Mouse (Mus musculus): Measurements from ENCODE around the gene Slc25a26. TPM values are rescaled to one million over a fixed set of nuclear protein-coding genes. Genes with fewer than 3 reads are reported as not detected.
A peak's percentile ranks its signal among the peaks of the same experiment; 100 is the strongest.

The Slc25a26 gene
- polyA plus RNA-seq, 1 experiment from 2014 or later, result 12.5 TPM

- no peak overlapping the region for H3K27ac ChIP-seq
- H3K9ac ChIP-seq (ENCODE audit: low read depth, low read length), result no peak overlapping the region
- no peaks in the 10 kb centered on the region; the same call in 1 of the 2 replicates for H3K36me3 ChIP-seq (ENCODE audit: insufficient read depth, low read length)
- no peak overlapping the region for H3K4me3 ChIP-seq (replicated peaks; ENCODE audit: low read depth, low read length)
- H3K4me2 ChIP-seq (ENCODE audit: low read length), result no peak overlapping the region
- WGBS, result 44% methylated on average over 4 of the region's 4 CpGs
- ATAC-seq (replicated peaks; ENCODE audit: low FRiP score, low read depth) (no peak), DNase-seq (ENCODE audit: low spot score) (no peak)
- peaks cover 26% of the 10 kb centered on the region for H3K4me1 ChIP-seq (replicated peaks; ENCODE audit: insufficient read depth, low read length)
- no peaks in the 10 kb centered on the region for H3K9me3 ChIP-seq (replicated peaks; ENCODE audit: low read length)
- H3K27me3 ChIP-seq (ENCODE audit: insufficient read depth, low read length), result no peaks in the 10 kb centered on the region
- no peak for TF ChIP-seq CTCF (IDR thresholded peaks at IDR 0.05; ENCODE audit: low read depth)
Measured at GRCm38 (mm10) chr6:94645723-94646122, 145.6 kb downstream of the Slc25a26 start.

- Histone ChIP-seq H3K27me3 (ENCODE audit: insufficient read depth, low read length) (no peaks in the 10 kb centered on the region), H3K9me3 (replicated peaks; ENCODE audit: low read length) (no peaks in the 10 kb centered on the region), H3K4me3 (replicated peaks; ENCODE audit: low read depth, low read length) (no peak overlapping the region), H3K36me3 (ENCODE audit: insufficient read depth, low read length) (no peaks in the 10 kb centered on the region; the same call in 1 of the 2 replicates), H3K4me2 (ENCODE audit: low read length) (no peak overlapping the region), H3K9ac (ENCODE audit: low read depth, low read length) (no peak overlapping the region), H3K27ac (no peak overlapping the region), H3K4me1 (replicated peaks; ENCODE audit: insufficient read depth, low read length) (peaks cover 26% of the 10 kb centered on the region)
- DNase-seq (ENCODE audit: low spot score) (no peak), ATAC-seq (replicated peaks; ENCODE audit: low FRiP score, low read depth) (no peak)
- TF ChIP-seq CTCF (IDR thresholded peaks at IDR 0.05; ENCODE audit: low read depth), result no peak
- 64% methylated on average over 6 of the region's 6 CpGs for WGBS
Measured at GRCm38 (mm10) chr6:94646274-94646863, 146.2 kb downstream of the Slc25a26 start.

- H3K4me3 ChIP-seq (replicated peaks; ENCODE audit: low read depth, low read length), result no peak overlapping the region
- H3K9ac ChIP-seq (ENCODE audit: low read depth, low read length), result no peak overlapping the region
- ATAC-seq (replicated peaks; ENCODE audit: low FRiP score, low read depth) (no peak), DNase-seq (ENCODE audit: low spot score) (no peak)
- no peaks in the 10 kb centered on the region for H3K9me3 ChIP-seq (replicated peaks; ENCODE audit: low read length)
- WGBS, result 78% methylated on average over 6 of the region's 6 CpGs
- H3K36me3 ChIP-seq (ENCODE audit: insufficient read depth, low read length), result no peaks in the 10 kb centered on the region; the same call in 1 of the 2 replicates
- peaks cover 26% of the 10 kb centered on the region for H3K4me1 ChIP-seq (replicated peaks; ENCODE audit: insufficient read depth, low read length)
- no peak for TF ChIP-seq CTCF (IDR thresholded peaks at IDR 0.05; ENCODE audit: low read depth)
- no peaks in the 10 kb centered on the region for H3K27me3 ChIP-seq (ENCODE audit: insufficient read depth, low read length)
- no peak overlapping the region for H3K27ac ChIP-seq
- no peak overlapping the region for H3K4me2 ChIP-seq (ENCODE audit: low read length)
Measured at GRCm38 (mm10) chr6:94646902-94647301, 146.8 kb downstream of the Slc25a26 start.

GRCm38 (mm10) chr6:94647574-94648430 is 147.7 kb downstream of the Slc25a26 start:
- peak; percentile 77 for DNase-seq (ENCODE audit: low spot score)
- Histone ChIP-seq H3K9ac (ENCODE audit: low read depth, low read length) (0 out of 2 replicates have a peak overlapping the region, but pooled peaks have one; percentile 9), H3K4me1 (replicated peaks; ENCODE audit: insufficient read depth, low read length) (peaks cover 29% of the 10 kb centered on the region), H3K36me3 (ENCODE audit: insufficient read depth, low read length) (no peaks in the 10 kb centered on the region), H3K4me3 (replicated peaks; ENCODE audit: low read depth, low read length) (no peak overlapping the region), H3K27ac (peak overlapping the region; percentile 73), H3K4me2 (ENCODE audit: low read length) (peak overlapping the region; percentile 25), H3K27me3 (ENCODE audit: insufficient read depth, low read length) (no peaks in the 10 kb centered on the region), H3K9me3 (replicated peaks; ENCODE audit: low read length) (no peaks in the 10 kb centered on the region)
- WGBS, result 15% methylated on average over 10 of the region's 10 CpGs
- peak; percentile 83 for ATAC-seq (replicated peaks; ENCODE audit: low FRiP score, low read depth)
- TF ChIP-seq CTCF (IDR thresholded peaks at IDR 0.05; ENCODE audit: low read depth), result no peak

- 46% methylated on average over 4 of the region's 4 CpGs for WGBS
- H3K4me2 ChIP-seq (ENCODE audit: low read length), result no peak overlapping the region
- ATAC-seq (replicated peaks; ENCODE audit: low FRiP score, low read depth) (no peak), DNase-seq (ENCODE audit: low spot score) (no peak)
- no peaks in the 10 kb centered on the region for H3K27me3 ChIP-seq (ENCODE audit: insufficient read depth, low read length)
- H3K9ac ChIP-seq (ENCODE audit: low read depth, low read length), result no peak overlapping the region
- H3K27ac ChIP-seq, result peak overlapping the region; percentile 73
- H3K36me3 ChIP-seq (ENCODE audit: insufficient read depth, low read length), result no peaks in the 10 kb centered on the region
- peaks cover 29% of the 10 kb centered on the region for H3K4me1 ChIP-seq (replicated peaks; ENCODE audit: insufficient read depth, low read length)
- no peaks in the 10 kb centered on the region for H3K9me3 ChIP-seq (replicated peaks; ENCODE audit: low read length)
- no peak for TF ChIP-seq CTCF (IDR thresholded peaks at IDR 0.05; ENCODE audit: low read depth)
- H3K4me3 ChIP-seq (replicated peaks; ENCODE audit: low read depth, low read length), result no peak overlapping the region
Measured at GRCm38 (mm10) chr6:94648496-94648895, 148.4 kb downstream of the Slc25a26 start.

- peaks cover 29% of the 10 kb centered on the region for H3K4me1 ChIP-seq (replicated peaks; ENCODE audit: insufficient read depth, low read length)
- 83% methylated on average over 1 of the region's 1 CpGs for WGBS
- no peak for TF ChIP-seq CTCF (IDR thresholded peaks at IDR 0.05; ENCODE audit: low read depth)
- DNase-seq (ENCODE audit: low spot score) (no peak), ATAC-seq (replicated peaks; ENCODE audit: low FRiP score, low read depth) (no peak)
- H3K4me3 ChIP-seq (replicated peaks; ENCODE audit: low read depth, low read length), result no peak overlapping the region
- no peak overlapping the region for H3K27ac ChIP-seq
- H3K27me3 ChIP-seq (ENCODE audit: insufficient read depth, low read length), result no peaks in the 10 kb centered on the region
- H3K9ac ChIP-seq (ENCODE audit: low read depth, low read length), result no peak overlapping the region
- no peaks in the 10 kb centered on the region for H3K9me3 ChIP-seq (replicated peaks; ENCODE audit: low read length)
- H3K36me3 ChIP-seq (ENCODE audit: insufficient read depth, low read length), result no peaks in the 10 kb centered on the region
- no peak overlapping the region for H3K4me2 ChIP-seq (ENCODE audit: low read length)
Measured at GRCm38 (mm10) chr6:94649637-94650036, 149.5 kb downstream of the Slc25a26 start.
